Mouse (Mus musculus): Measurements from ENCODE around the gene Adk. TPM values are rescaled to one million over a fixed set of nuclear protein-coding genes. Genes with fewer than 3 reads are reported as not detected.
A peak's percentile ranks its signal among the peaks of the same experiment; 100 is the strongest.

Gene Adk
- polyA plus RNA-seq, 1 experiment from 2014 or later = 171 TPM

DNA sequence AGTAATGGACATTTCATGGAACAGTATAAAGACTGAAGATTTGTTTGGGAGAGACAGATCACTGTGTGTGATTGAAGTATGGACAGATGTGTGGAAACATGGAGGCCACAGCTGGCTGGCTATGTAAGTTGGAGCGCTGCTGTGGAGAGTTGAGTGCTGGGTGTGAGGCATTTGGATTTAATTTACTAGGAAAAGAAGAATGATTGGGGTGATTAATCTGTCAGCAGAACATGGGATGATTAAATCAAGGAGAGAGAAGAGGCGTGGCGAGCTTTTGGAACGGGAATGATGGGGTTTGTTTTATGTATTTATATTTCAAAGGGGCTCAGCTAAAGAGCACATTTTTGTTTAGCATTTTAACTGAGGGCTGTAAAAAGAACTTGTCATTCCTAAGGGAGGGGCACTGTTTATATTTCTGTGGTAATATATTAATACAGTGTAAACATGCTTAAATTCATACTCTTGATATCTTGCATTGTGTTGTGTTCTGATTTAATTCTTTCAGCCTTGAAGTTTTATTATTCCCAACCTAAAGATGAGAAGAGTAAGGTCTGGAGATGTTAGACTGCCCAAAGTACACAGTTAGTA, 256.1 kb downstream of the Adk start:
- WGBS = 69% methylated on average over 4 of the region's 4 CpGs
- DNase-seq (ENCODE audit: low spot score) = no peak
- H3K4me3 ChIP-seq = no peak overlapping the region

DNA sequence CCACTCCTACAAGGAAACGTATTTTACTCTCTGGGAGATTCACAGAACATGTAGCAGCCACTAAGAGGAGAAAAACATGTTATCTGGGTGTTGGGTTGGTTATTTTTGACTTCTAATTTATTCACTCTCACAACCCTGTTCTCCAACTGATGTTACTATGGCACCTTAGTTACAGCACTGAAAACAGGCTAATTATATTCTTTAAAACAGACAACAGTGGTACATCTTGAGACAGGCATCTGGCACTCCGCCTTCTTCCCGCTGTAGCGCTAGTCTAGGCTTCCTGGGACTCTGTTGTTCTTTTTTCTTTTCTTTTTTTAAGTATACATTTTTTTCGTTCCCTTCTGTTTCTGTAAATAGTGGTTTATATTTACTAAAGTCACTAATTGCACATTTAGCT, 258.2 kb downstream of the Adk start:
- H3K4me3 ChIP-seq = no peak overlapping the region
- WGBS = 91% methylated on average over 5 of the region's 5 CpGs
- peaks cover 41% of the 10 kb centered on the region for H3K4me1 ChIP-seq

More for the DNA sequence above, 256.1 kb downstream of the Adk start:
- Histone ChIP-seq H3K9me3 (no peaks in the 10 kb centered on the region), H3K27ac (replicated peaks) (no peak overlapping the region), H3K4me1 (peaks cover 28% of the 10 kb centered on the region), H3K36me3 (replicated peaks) (no peaks in the 10 kb centered on the region), H3K27me3 (replicated peaks; ENCODE audit: low read depth, poor library complexity, severe bottlenecking) (no peaks in the 10 kb centered on the region)

DNA sequence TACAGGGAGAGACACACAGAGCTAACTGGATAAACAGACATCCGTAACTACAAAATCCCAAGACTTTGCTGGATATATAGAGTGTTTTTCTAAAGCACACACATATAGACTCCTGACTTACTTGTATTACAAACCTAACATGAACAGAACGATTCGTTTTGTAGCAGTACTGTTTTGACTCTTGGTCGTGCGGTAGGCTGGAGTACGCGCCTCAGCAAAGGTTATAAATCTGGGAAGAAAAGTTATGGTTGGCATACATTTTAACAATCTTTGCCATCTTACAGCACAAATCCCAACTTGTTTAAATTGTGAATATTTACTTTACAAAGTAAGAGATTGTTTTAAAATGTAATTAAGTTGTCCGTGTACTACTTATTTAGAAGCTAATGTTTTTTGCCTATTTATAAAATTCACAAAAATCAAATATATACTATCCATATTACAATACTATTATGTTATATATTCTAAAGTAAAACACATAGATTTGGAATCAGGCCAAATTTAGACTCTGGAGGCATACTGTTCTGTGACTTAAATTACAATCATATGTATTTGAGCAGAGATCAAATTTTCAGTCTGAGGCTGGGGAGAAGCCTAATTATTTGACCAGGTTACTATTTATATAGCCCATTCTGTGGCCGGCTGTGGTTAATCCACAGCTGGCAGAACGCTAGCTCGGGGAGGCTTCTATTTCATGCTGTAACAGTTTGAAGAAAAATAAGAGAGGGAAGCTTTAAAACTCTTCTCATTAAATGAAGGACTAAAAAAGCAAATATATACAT, 261.4 kb downstream of the Adk start:
- H3K27me3 ChIP-seq (replicated peaks; ENCODE audit: low read depth, poor library complexity, severe bottlenecking) = no peaks in the 10 kb centered on the region
- peaks cover 21% of the 10 kb centered on the region for H3K4me1 ChIP-seq
- 72% methylated on average over 11 of the region's 11 CpGs for WGBS
- no peak overlapping the region for H3K4me3 ChIP-seq
- H3K27ac ChIP-seq (replicated peaks) = no peak overlapping the region
- H3K36me3 ChIP-seq (replicated peaks) = no peaks in the 10 kb centered on the region
- DNase-seq (ENCODE audit: low spot score) = no peak
- no peaks in the 10 kb centered on the region for H3K9me3 ChIP-seq

More for the DNA sequence above, 258.2 kb downstream of the Adk start:
- no peak for DNase-seq (ENCODE audit: low spot score)
- Histone ChIP-seq H3K27me3 (replicated peaks; ENCODE audit: low read depth, poor library complexity, severe bottlenecking) (no peaks in the 10 kb centered on the region), H3K9me3 (no peaks in the 10 kb centered on the region), H3K36me3 (replicated peaks) (no peaks in the 10 kb centered on the region), H3K27ac (replicated peaks) (no peak overlapping the region)

DNA sequence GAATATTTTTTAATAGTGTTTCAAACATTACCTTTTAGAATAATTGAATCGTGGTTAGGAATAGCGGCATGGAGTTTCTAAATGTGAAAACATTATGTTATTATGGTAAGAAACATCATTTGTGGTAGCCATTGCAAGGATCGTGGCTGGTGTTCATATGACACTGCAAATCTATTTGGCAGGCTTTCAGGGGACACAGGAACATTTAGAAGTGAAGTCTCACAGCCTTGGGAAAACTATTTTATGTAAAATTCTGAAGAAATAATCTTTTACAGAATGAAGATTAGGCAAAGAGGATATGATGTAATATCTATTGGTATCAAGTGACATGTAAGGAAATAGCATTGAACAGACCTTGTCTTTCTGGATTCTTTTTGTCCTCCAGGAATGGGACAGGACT, 262.1 kb downstream of the Adk start:
- Histone ChIP-seq H3K9me3 (no peaks in the 10 kb centered on the region), H3K4me1 (peaks cover 21% of the 10 kb centered on the region), H3K27ac (replicated peaks) (peak overlapping the region; percentile 40), H3K27me3 (replicated peaks; ENCODE audit: low read depth, poor library complexity, severe bottlenecking) (no peaks in the 10 kb centered on the region), H3K4me3 (no peak overlapping the region), H3K36me3 (replicated peaks) (no peaks in the 10 kb centered on the region)
- no peak for DNase-seq (ENCODE audit: low spot score)
- 82% methylated on average over 3 of the region's 3 CpGs for whole genome bisulfite sequencing

DNA sequence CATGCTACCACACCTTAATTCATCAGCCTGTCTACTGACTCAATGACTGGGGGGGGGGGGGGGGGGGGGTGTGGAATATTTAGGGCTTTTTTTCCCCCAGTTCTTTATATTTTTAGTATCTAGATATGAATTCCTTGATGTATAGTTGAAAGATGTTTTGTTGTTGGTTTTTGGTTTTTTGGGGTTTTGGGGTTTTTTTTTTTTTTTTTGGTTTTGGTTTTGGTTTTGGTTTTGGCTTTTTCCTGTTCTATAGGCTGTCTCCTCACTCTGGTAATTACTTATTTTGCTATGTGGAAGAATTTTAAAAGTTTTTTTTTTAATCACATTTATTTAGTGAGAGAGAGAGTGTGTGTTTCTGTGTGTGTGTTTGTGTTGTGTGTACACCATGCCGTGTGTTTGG, 282.5 kb downstream of the Adk start:
- no peak for DNase-seq (ENCODE audit: low spot score)
- 89% methylated on average over 1 of the region's 1 CpGs for WGBS
- Histone ChIP-seq H3K36me3 (replicated peaks) (no peaks in the 10 kb centered on the region), H3K27me3 (replicated peaks; ENCODE audit: low read depth, poor library complexity, severe bottlenecking) (no peaks in the 10 kb centered on the region), H3K27ac (replicated peaks) (no peak overlapping the region), H3K4me3 (no peak overlapping the region), H3K9me3 (no peaks in the 10 kb centered on the region), H3K4me1 (no peaks in the 10 kb centered on the region)

DNA sequence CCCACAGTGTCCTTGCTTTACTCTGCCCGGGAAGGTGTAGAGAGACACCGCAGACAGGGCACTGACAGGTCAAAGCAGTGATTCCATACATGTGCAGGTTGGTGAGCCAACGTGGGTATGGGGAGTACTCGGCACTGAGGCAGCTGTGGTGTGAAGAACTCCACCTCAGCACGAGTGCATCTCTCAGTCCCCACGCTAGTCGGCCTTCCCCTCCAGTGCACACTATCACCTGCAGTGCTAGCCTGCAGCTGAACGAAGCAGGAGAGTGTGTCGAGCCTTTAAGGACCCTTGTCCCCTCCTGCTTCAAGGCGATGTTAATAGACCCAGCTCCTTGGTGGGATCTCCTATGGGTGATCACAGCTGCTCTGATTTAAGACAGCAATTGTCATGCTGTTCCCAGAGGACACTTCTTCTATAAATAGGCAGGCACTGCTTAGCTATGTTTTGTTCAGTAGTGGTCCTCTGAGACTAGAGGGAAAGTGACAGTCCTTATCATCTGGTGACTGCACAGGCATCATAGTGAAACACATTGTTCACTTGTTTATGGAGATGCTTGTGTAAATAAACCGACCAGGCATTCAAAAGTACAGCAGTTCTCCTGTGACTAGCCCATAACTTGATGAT, 283.4 kb downstream of the Adk start:
- H3K9me3 ChIP-seq = no peaks in the 10 kb centered on the region
- H3K27me3 ChIP-seq (replicated peaks; ENCODE audit: low read depth, poor library complexity, severe bottlenecking) = no peaks in the 10 kb centered on the region
- H3K27ac ChIP-seq (replicated peaks) = no peak overlapping the region
- no peaks in the 10 kb centered on the region for H3K4me1 ChIP-seq
- no peak overlapping the region for H3K4me3 ChIP-seq
- WGBS = 79% methylated on average over 11 of the region's 11 CpGs
- no peaks in the 10 kb centered on the region for H3K36me3 ChIP-seq (replicated peaks)
- DNase-seq (ENCODE audit: low spot score) = no peak

DNA sequence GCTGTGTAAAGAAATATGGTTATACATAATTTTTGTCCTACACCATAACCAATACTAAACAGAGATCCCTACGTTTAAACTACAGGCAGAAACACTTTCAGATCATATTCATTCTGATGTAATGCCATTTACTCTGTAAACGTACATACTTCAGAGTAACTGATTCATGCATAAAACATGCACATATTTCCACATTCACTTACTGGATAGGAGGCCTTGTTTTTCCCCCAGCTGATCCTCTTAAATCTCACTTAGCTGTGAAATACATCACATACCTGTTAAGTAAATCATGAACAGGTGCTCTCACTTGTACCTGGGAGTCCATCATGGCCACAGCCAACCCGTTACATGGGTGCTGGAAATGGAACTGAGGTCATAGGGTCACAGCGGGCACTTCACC, 285.6 kb downstream of the Adk start:
- H3K4me3 ChIP-seq = no peak overlapping the region

DNA sequence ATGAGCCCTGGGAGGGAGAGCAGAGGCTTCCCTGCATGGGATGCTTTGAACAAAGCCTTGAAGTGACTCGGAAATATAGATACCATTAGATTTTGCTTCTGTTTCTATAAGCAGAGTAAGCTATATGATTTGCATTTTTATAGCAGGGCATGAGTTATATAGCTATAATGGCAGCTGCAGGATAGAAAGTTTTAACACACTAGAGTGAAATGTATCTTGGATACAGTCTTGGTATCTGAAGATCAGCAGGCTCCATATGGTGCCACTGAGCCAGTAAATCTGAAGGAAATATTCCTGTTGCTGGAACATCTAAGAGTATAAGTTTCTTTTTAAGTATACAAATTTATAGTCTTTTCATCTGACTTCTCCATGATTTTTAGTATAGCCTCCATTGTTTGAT, 288.8 kb downstream of the Adk start:
- no peak overlapping the region for H3K4me3 ChIP-seq
- no peak overlapping the region for H3K27ac ChIP-seq (replicated peaks)
- H3K36me3 ChIP-seq (replicated peaks) = no peaks in the 10 kb centered on the region
- no peaks in the 10 kb centered on the region for H3K9me3 ChIP-seq
- no peaks in the 10 kb centered on the region for H3K4me1 ChIP-seq
- WGBS = 88% methylated on average over 1 of the region's 1 CpGs
- H3K27me3 ChIP-seq (replicated peaks; ENCODE audit: low read depth, poor library complexity, severe bottlenecking) = no peaks in the 10 kb centered on the region
- no peak for DNase-seq (ENCODE audit: low spot score)

More for the DNA sequence above, 285.6 kb downstream of the Adk start:
- Histone ChIP-seq H3K36me3 (replicated peaks) (no peaks in the 10 kb centered on the region), H3K9me3 (no peaks in the 10 kb centered on the region), H3K27me3 (replicated peaks; ENCODE audit: low read depth, poor library complexity, severe bottlenecking) (no peaks in the 10 kb centered on the region), H3K4me1 (no peaks in the 10 kb centered on the region), H3K27ac (replicated peaks) (no peak overlapping the region)
- WGBS = 85% methylated on average over 4 of the region's 4 CpGs
- DNase-seq (ENCODE audit: low spot score) = no peak

DNA sequence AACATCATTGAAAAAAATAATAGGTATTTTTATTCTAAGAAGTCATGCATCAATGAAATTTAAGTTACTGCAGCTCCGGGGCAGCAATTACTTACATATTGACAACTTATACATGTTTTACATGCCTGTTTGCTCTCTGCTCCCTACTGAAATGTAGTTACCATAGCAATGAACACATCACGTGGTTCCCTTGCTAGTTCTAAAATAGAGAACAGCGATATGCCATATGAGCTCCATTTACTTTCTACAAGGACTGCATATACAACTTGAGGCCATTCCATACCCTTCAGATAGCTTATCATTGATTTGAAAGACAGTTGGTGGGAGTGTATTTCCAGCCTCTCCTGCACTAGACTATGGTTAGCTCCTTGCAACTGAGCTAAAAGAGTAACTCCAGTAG, 290.6 kb downstream of the Adk start:
- 90% methylated on average over 3 of the region's 3 CpGs for WGBS

DNA sequence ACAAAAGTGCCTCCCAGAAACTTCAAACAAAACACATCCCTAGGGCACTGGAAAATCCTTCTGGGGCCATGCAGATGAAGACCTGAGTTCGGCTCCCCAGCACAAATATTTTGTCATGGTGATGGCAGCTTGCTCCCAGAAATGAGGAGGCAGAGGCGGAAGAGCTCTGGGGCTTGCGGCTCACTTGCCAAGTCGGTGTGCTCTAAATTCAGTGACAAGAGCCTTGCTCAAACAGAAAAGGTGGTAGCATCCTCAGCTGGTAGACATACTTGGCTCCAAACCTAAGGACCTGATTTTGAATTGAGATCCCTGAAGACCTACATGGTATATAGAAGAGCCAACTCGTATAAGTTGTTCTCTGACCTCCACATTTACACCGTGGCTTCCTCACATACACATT, 292.5 kb downstream of the Adk start:
- no peaks in the 10 kb centered on the region for H3K27me3 ChIP-seq (replicated peaks; ENCODE audit: low read depth, poor library complexity, severe bottlenecking)
- no peak for DNase-seq (ENCODE audit: low spot score)
- H3K4me1 ChIP-seq = peaks cover 9% of the 10 kb centered on the region
- H3K36me3 ChIP-seq (replicated peaks) = no peaks in the 10 kb centered on the region
- 89% methylated on average over 6 of the region's 6 CpGs for WGBS
- no peak overlapping the region for H3K4me3 ChIP-seq
- H3K9me3 ChIP-seq = no peaks in the 10 kb centered on the region
- no peak overlapping the region for H3K27ac ChIP-seq (replicated peaks)

More for the DNA sequence above, 290.6 kb downstream of the Adk start:
- DNase-seq (ENCODE audit: low spot score) = no peak
- Histone ChIP-seq H3K9me3 (no peaks in the 10 kb centered on the region), H3K27me3 (replicated peaks; ENCODE audit: low read depth, poor library complexity, severe bottlenecking) (no peaks in the 10 kb centered on the region), H3K4me3 (no peak overlapping the region), H3K36me3 (replicated peaks) (no peaks in the 10 kb centered on the region), H3K4me1 (no peaks in the 10 kb centered on the region), H3K27ac (replicated peaks) (no peak overlapping the region)

DNA sequence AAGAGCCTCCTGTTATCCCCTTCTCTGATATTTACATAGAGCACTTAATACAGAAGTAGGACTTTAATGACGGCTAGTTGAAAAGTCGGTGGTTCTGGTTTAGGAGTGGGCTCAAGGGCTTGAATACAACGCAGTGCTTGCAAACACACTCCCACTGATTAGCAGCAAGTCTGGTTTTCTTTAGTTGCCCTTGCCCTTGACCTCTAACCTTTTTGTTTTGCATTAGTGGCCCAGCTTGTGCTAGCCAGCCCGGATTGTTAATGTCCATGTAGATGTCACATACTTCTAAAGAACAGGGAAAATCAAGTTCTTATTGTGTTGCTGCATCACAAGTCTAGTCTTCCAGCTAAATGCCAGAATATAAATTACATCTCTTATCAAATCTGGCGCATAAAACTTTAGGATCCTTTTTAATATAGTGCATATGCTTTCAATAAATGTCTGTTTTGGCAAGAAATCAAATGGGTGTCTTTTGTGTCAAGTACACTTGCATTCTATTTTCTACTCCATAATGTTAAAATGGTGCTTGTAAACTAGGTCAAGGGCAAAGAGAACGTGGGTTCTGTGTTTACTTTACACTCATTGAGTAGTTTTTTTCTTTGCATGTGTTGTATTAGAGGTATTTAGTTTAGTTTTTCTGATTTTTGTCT, 296.4 kb downstream of the Adk start:
- Histone ChIP-seq H3K4me1 (peaks cover 9% of the 10 kb centered on the region), H3K27me3 (replicated peaks; ENCODE audit: low read depth, poor library complexity, severe bottlenecking) (no peaks in the 10 kb centered on the region), H3K4me3 (no peak overlapping the region), H3K36me3 (replicated peaks) (no peaks in the 10 kb centered on the region; the same call in 1 of the 2 replicates), H3K9me3 (no peaks in the 10 kb centered on the region), H3K27ac (replicated peaks) (no peak overlapping the region)
- WGBS = 47% methylated on average over 6 of the region's 6 CpGs
- DNase-seq (ENCODE audit: low spot score) = no peak

DNA sequence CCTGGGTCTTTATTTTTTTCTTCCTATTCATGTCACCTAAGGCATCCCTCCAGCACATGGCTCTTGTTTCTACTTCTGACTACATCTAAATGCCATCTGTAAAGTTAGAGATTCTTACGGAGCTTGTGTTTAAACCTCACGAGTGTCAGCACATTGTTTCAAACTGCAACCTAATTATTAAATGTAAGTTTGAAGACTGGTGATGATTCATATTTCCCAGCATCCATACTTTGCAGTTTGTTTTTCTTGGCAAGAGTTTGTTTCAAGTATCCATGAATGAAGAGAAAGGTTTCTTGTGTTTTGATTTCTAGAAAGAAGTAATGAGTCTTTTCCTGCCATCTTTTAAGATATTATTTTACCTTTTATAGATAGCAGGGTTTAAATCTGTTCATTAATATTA, 299.3 kb downstream of the Adk start:
- Histone ChIP-seq H3K9me3 (no peaks in the 10 kb centered on the region), H3K27ac (replicated peaks) (no peak overlapping the region), H3K36me3 (replicated peaks) (no peaks in the 10 kb centered on the region; the same call in 1 of the 2 replicates), H3K4me3 (no peak overlapping the region), H3K4me1 (peaks cover 9% of the 10 kb centered on the region), H3K27me3 (replicated peaks; ENCODE audit: low read depth, poor library complexity, severe bottlenecking) (no peaks in the 10 kb centered on the region)
- no peak for DNase-seq (ENCODE audit: low spot score)
- WGBS = 92% methylated on average over 2 of the region's 2 CpGs

All from embryonic facial prominence, embryonic 10.5 days (tissue).